Mouse (Mus musculus) ES-Bruce4 (cell line): ENCODE results near the gene Prima1.

Source experiments
- CTCF ChIP-seq: IDR thresholded peaks from one replicate; pipeline ENCODE4 v1.8.1; 2011; ENCODE audit warnings: low read depth, low read length
- POLR2A ChIP-seq: IDR thresholded peaks from one replicate; pipeline ENCODE4 v1.8.1; 2011; ENCODE audit warnings: low read length; ENCODE audit not compliant: insufficient read depth

DNA sequence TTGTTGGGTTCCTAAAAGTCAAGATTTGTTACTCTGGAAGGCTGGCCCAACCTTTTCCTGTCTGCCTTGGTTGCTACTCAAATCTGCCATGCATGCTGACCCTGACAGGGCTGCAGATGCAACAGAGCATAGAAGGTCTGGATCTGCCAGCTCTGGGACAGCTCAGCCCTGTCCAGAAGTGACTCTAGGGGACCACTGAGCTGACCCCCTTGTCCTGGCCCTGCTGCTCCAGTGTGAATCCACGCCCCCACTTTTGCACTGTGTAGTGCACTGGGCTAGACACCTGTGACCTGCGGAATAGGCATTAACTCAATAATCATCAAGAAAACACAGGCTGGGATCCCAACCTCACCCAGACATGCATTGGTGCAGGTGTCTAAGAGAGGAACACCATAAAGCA lies 27.2 kb downstream of the Prima1 start:
- TF ChIP-seq CTCF, result no peak
- TF ChIP-seq POLR2A, result no peak
